Mouse (Mus musculus) forebrain, embryonic 16.5 days (tissue): ENCODE data around the gene Spats2l. TPM values are rescaled to one million over a fixed set of nuclear protein-coding genes. Genes with fewer than 3 reads are reported as not detected.

Experiments used
- ATAC-seq: fragments of 200-750 bp; cut with Nextera tagmentation; 2 replicates; pipeline ENCODE4 v1.8.0; 2017; ENCODE audit warnings: mild to moderate bottlenecking, moderate library complexity
- H3K27ac ChIP-seq: fragments of 300-500 bp; sonication (generic); 2 replicates; pipeline ENCODE4 v1.5.1; 2014; ENCODE audit warnings: low read length, control low read depth
- H3K27me3 ChIP-seq: fragments of 300-500 bp; sonication (generic); replicated peaks from 2 replicates; pipeline ENCODE4 v1.6.1; 2014; ENCODE audit warnings: low read length; ENCODE audit not compliant: control insufficient read depth, insufficient read depth
- H3K36me3 ChIP-seq: fragments of 300-500 bp; sonication (generic); 2 replicates; pipeline ENCODE4 v1.6.1; 2014; ENCODE audit not compliant: control insufficient read depth, insufficient read depth
- H3K4me1 ChIP-seq: fragments of 300-500 bp; sonication (generic); replicated peaks from 2 replicates; pipeline ENCODE4 v1.6.1; 2014; ENCODE audit warnings: low read length; ENCODE audit not compliant: control insufficient read depth, insufficient read depth
- H3K4me2 ChIP-seq: fragments of 300-500 bp; sonication (generic); 2 replicates; pipeline ENCODE4 v1.6.1; 2014; ENCODE audit warnings: mild to moderate bottlenecking, low read length, control low read depth
- H3K4me3 ChIP-seq: fragments of 300-500 bp; sonication (generic); replicated peaks from 2 replicates; pipeline ENCODE4 v1.5.1; 2014; ENCODE audit warnings: mild to moderate bottlenecking, low read length, control low read depth
- H3K9ac ChIP-seq: fragments of 300-500 bp; sonication (generic); replicated peaks from 2 replicates; pipeline ENCODE4 v1.6.1; 2014; ENCODE audit warnings: low read depth, low read length, control low read depth
- H3K9me3 ChIP-seq: fragments of 300-500 bp; sonication (generic); 2 replicates; pipeline ENCODE4 v1.6.1; 2016; ENCODE audit warnings: low read length; ENCODE audit not compliant: control insufficient read depth
- WGBS: fragments of 180-500 bp; shearing (Covaris S2); extraction: QIAGEN DNeasy Blood & Tissue Kit; methylation state at CpG from one replicate; pipeline ENCODE4 v1.1.7; 2014; 5-methylcytosine and 5-hydroxymethylcytosine counted together
- polyA plus RNA-seq: library from polyadenylated mRNA; unstranded; fragments of >200 nt; fragmentation: Nextera tagmentation; extraction: Ambion mirVana; gene quantifications from 2 replicates; pipeline ENCODE4 v1.2.1, GENCODE M21; 2015

Gene Spats2l
- polyA plus RNA-seq, 1 experiment from 2014 or later: 52.3 TPM

GRCm38 (mm10) chr1:57845054-57845722, 71.2 kb downstream of the Spats2l start:
- Histone ChIP-seq H3K36me3 (no peaks in the 10 kb centered on the region), H3K4me2 (no peak overlapping the region), H3K4me1 (peaks cover 9% of the 10 kb centered on the region; the same call in 1 of the 2 replicates), H3K9ac (no peak overlapping the region), H3K27ac (no peak overlapping the region), H3K27me3 (no peaks in the 10 kb centered on the region), H3K4me3 (no peak overlapping the region), H3K9me3 (no peaks in the 10 kb centered on the region)
- WGBS: 92% methylated on average over 9 of the region's 9 CpGs
- no peak for ATAC-seq

- H3K36me3 ChIP-seq: no peaks in the 10 kb centered on the region
- no peak overlapping the region for H3K9ac ChIP-seq
- H3K4me2 ChIP-seq: no peak overlapping the region
- H3K4me1 ChIP-seq: peaks cover 9% of the 10 kb centered on the region; the same call in 1 of the 2 replicates
- no peak overlapping the region for H3K27ac ChIP-seq
- no peaks in the 10 kb centered on the region for H3K9me3 ChIP-seq
- peak; percentile 71 for ATAC-seq
- WGBS: 20% methylated on average over 15 of the region's 15 CpGs
- no peaks in the 10 kb centered on the region for H3K27me3 ChIP-seq
- H3K4me3 ChIP-seq: no peak overlapping the region
These were observed 73.1 kb downstream of the Spats2l start for GRCm38 (mm10) chr1:57846856-57847698.

DNA sequence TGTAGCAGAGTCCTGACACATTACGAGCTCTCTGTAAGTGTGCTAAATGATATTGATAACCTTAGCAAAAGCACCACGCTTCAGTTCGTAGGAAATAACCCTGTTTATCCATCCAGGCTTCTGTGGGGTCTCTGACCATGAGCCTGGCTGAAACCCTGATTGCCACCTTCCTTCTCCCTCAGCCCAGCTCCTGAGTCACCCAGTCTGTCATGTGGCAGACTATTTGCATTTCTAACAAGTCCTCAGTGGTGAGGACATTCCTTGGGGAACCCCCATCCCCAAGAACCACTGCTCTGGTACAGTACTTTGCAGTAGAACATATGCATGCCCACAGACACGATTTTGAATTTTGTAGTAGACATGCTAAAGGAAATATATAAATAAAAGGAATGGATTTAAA, 75.1 kb downstream of the Spats2l start:
- H3K4me2 ChIP-seq: no peak overlapping the region
- no peaks in the 10 kb centered on the region for H3K9me3 ChIP-seq
- H3K27ac ChIP-seq: no peak overlapping the region
- no peaks in the 10 kb centered on the region for H3K36me3 ChIP-seq
- H3K27me3 ChIP-seq: no peaks in the 10 kb centered on the region
- no peak for ATAC-seq
- WGBS: 89% methylated on average over 4 of the region's 4 CpGs
- H3K4me3 ChIP-seq: no peak overlapping the region
- peaks cover 12% of the 10 kb centered on the region for H3K4me1 ChIP-seq
- H3K9ac ChIP-seq: no peak overlapping the region

- H3K27ac ChIP-seq: no peak overlapping the region
- WGBS: 59% methylated on average over 3 of the region's 3 CpGs
- no peak for ATAC-seq
- H3K27me3 ChIP-seq: no peaks in the 10 kb centered on the region
- H3K4me3 ChIP-seq: no peak overlapping the region
- H3K36me3 ChIP-seq: no peaks in the 10 kb centered on the region
- no peak overlapping the region for H3K9ac ChIP-seq
- H3K9me3 ChIP-seq: no peaks in the 10 kb centered on the region
- H3K4me2 ChIP-seq: no peak overlapping the region
- peaks cover 12% of the 10 kb centered on the region for H3K4me1 ChIP-seq
These were observed 76.0 kb downstream of the Spats2l start for GRCm38 (mm10) chr1:57849916-57850315.

GRCm38 (mm10) chr1:57851871-57852270, 77.9 kb downstream of the Spats2l start:
- ATAC-seq: no peak
- no peak overlapping the region for H3K9ac ChIP-seq
- H3K4me2 ChIP-seq: no peak overlapping the region
- H3K36me3 ChIP-seq: no peaks in the 10 kb centered on the region
- peaks cover 9% of the 10 kb centered on the region for H3K4me1 ChIP-seq
- no peak overlapping the region for H3K27ac ChIP-seq
- no peaks in the 10 kb centered on the region for H3K9me3 ChIP-seq
- no peak overlapping the region for H3K4me3 ChIP-seq
- no peaks in the 10 kb centered on the region for H3K27me3 ChIP-seq
- WGBS: 86% methylated on average over 6 of the region's 6 CpGs

DNA sequence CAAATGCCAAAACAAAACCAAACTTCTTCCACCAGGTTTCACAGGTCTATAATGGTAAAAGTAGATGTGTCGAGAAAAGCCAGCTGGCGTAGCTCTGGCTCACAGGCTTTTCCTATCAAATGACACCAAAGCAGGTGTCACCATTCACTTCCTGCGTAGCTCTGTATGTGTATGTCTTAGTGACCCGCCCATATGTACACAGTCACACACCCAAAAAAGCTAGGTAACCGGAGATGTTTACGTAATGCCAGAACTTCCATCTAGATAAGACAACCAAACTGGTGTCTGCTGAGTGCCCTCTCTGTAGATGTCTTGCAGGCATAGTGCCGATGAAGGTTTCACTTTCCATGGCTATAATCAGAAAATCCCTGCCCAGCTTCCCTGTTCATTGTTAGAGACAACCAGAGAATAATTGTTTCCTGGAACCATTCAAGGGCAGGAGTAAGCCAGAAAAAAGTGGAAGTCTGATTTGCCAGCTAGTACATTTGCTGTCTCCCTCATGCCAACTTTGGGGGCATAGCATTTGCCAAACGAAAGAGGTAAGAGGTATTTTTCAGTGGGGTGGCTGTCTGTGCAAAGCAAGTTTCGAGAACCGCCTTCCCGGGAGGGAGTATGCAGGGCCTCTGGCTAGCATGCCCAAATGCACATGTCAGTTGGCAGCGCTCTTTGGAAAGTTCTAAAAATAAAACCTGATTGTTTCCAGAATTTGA, 78.8 kb downstream of the Spats2l start:
- Histone ChIP-seq H3K36me3 (no peaks in the 10 kb centered on the region), H3K27me3 (no peaks in the 10 kb centered on the region), H3K9ac (no peak overlapping the region), H3K4me3 (no peak overlapping the region), H3K27ac (no peak overlapping the region), H3K9me3 (no peaks in the 10 kb centered on the region), H3K4me2 (no peak overlapping the region), H3K4me1 (peaks cover 3% of the 10 kb centered on the region; the same call in 1 of the 2 replicates)
- 0 out of 2 replicates have a peak, but pooled peaks have one; percentile 23 for ATAC-seq
- whole genome bisulfite sequencing: 70% methylated on average over 12 of the region's 12 CpGs

GRCm38 (mm10) chr1:57857799-57858198, 83.8 kb downstream of the Spats2l start:
- Histone ChIP-seq H3K27me3 (no peaks in the 10 kb centered on the region), H3K4me2 (no peak overlapping the region), H3K4me3 (no peak overlapping the region), H3K9me3 (no peaks in the 10 kb centered on the region), H3K36me3 (no peaks in the 10 kb centered on the region), H3K4me1 (peaks cover 6% of the 10 kb centered on the region), H3K27ac (no peak overlapping the region), H3K9ac (no peak overlapping the region)
- no peak for ATAC-seq
- 58% methylated on average over 5 of the region's 5 CpGs for WGBS

GRCm38 (mm10) chr1:57862024-57862423, 88.1 kb downstream of the Spats2l start:
- H3K4me2 ChIP-seq: no peak overlapping the region
- peak; percentile 90 for ATAC-seq
- no peak overlapping the region for H3K9ac ChIP-seq
- H3K4me1 ChIP-seq: peaks cover 6% of the 10 kb centered on the region
- H3K4me3 ChIP-seq: no peak overlapping the region
- no peaks in the 10 kb centered on the region; the same call in 1 of the 2 replicates for H3K36me3 ChIP-seq
- peak overlapping the region; percentile 62 for H3K27ac ChIP-seq
- H3K9me3 ChIP-seq: no peaks in the 10 kb centered on the region
- 5% methylated on average over 4 of the region's 4 CpGs for WGBS
- H3K27me3 ChIP-seq: no peaks in the 10 kb centered on the region

DNA sequence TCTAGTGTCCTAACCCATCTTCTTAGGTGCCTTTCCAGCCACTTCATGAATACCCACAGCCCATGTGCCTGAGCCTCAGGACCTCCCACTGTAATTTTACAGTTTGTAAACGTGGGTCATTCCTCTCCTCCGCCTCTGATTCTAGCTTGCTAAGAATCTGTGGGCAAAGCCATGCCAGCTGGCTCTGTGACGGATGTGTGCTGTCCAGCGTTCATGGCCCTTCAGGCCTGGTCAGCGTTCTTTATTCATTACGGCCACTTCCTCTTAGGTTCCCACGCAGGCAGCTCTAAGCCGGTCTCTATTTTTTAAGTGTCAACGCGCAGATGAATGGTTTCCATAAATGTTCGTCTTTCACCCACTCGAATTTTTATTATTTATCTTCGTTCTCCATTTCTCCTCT, 94.7 kb downstream of the Spats2l start:
- WGBS: 81% methylated on average over 13 of the region's 13 CpGs
- Histone ChIP-seq H3K27ac (no peak overlapping the region), H3K36me3 (no peaks in the 10 kb centered on the region), H3K9ac (no peak overlapping the region), H3K9me3 (no peaks in the 10 kb centered on the region), H3K4me2 (no peak overlapping the region), H3K27me3 (no peaks in the 10 kb centered on the region), H3K4me1 (peaks cover 14% of the 10 kb centered on the region), H3K4me3 (no peak overlapping the region)
- no peak for ATAC-seq
